Mouse (Mus musculus) liver, embryonic 15.5 days (tissue): ENCODE measurements around the gene Arid3a. TPM values are rescaled to one million over a fixed set of nuclear protein-coding genes. Genes with fewer than 3 reads are reported as not detected.

ENCODE experiments used
- ATAC-seq: fragments of 200-750 bp; cut with Nextera tagmentation; 2 replicates; pipeline ENCODE4 v1.8.0; 2017; ENCODE audit warnings: moderate number of reproducible peaks, mild to moderate bottlenecking, moderate library complexity; ENCODE audit not compliant: insufficient read depth
- H3K27ac ChIP-seq: fragments of 300-500 bp; sonication (generic); replicated peaks from 2 replicates; pipeline ENCODE4 v1.5.1; 2015; ENCODE audit warnings: mild to moderate bottlenecking, inconsistent platforms
- H3K27me3 ChIP-seq: fragments of 300-500 bp; sonication (generic); 2 replicates; pipeline ENCODE4 v1.6.1; 2015; ENCODE audit warnings: mild to moderate bottlenecking, inconsistent platforms
- H3K36me3 ChIP-seq: fragments of 300-500 bp; sonication (generic); replicated peaks from 2 replicates; pipeline ENCODE4 v1.6.1; 2015; ENCODE audit warnings: moderate library complexity, mild to moderate bottlenecking, inconsistent platforms
- H3K4me1 ChIP-seq: fragments of 300-500 bp; sonication (generic); replicated peaks from 2 replicates; pipeline ENCODE4 v1.6.1; 2015; ENCODE audit warnings: inconsistent platforms
- H3K4me2 ChIP-seq: fragments of 300-500 bp; sonication (generic); 2 replicates; pipeline ENCODE4 v1.6.1; 2015; ENCODE audit warnings: moderate library complexity, mild to moderate bottlenecking, inconsistent platforms
- H3K4me3 ChIP-seq: fragments of 300-500 bp; sonication (generic); replicated peaks from 2 replicates; pipeline ENCODE4 v1.5.1; 2015; ENCODE audit warnings: mild to moderate bottlenecking, inconsistent platforms
- H3K9ac ChIP-seq: fragments of 300-500 bp; sonication (generic); 2 replicates; pipeline ENCODE4 v1.6.1; 2015; ENCODE audit warnings: moderate library complexity, mild to moderate bottlenecking, inconsistent platforms
- H3K9me3 ChIP-seq: fragments of 300-500 bp; sonication (generic); replicated peaks from 2 replicates; pipeline ENCODE4 v1.6.1; 2016; ENCODE audit warnings: inconsistent platforms
- WGBS: fragments of 180-500 bp; shearing (Covaris S2); methylation state at CpG from one replicate; pipeline ENCODE4 v1.1.7; 2015; ENCODE audit warnings: mixed read lengths; ENCODE audit not compliant: insufficient replicate concordance; 5-methylcytosine and 5-hydroxymethylcytosine counted together
- polyA plus RNA-seq: library from polyadenylated mRNA; unstranded; fragments of >200 nt; fragmentation: Nextera tagmentation; extraction: Ambion mirVana; gene quantifications from 2 replicates; pipeline ENCODE4 v1.2.1, GENCODE M21; 2015

Arid3a gene
- polyA plus RNA-seq, 1 experiment from 2014 or later: 6.1 TPM

DNA sequence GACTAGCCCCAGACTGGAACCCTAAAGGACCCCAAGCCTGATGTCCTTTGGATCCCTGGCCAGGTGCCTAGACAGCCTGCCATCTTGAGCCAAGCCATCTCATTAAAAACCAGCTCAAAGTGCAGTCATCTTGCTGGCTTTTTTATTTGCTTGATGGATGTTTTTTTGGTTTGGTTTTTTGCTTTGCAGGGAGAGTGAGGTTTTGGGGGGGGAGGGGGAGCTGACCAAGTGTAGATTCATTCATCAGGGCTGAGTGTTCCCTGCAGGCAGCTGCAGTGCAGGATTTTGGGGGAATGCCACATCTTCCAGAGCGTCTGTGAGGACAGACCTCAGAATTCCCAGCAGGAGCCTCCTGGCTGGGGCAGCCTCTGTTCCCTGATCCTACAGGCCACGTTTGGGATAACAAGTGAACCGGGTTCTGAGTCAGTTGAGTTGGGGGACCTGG, 42.3 kb downstream of the Arid3a start:
- 27% methylated on average over 3 of the region's 3 CpGs for WGBS
- Histone ChIP-seq H3K27me3 (peaks cover 53% of the 10 kb centered on the region), H3K4me3 (no peak overlapping the region), H3K9me3 (no peaks in the 10 kb centered on the region), H3K27ac (no peak overlapping the region), H3K9ac (no peak overlapping the region), H3K4me2 (no peak overlapping the region), H3K4me1 (peaks cover 5% of the 10 kb centered on the region; the same call in 1 of the 2 replicates), H3K36me3 (peaks cover 39% of the 10 kb centered on the region)
- no peak for ATAC-seq

GRCm38 (mm10) chr10:79970415-79971182, 43.8 kb downstream of the Arid3a start, which contains the start of gene Grin3b:
Grin3b (plus strand) TSS chr10:79970715.
- no peak within 1 kb of the TSS for H3K9ac ChIP-seq
- H3K27me3 ChIP-seq: peaks cover 53% of the 10 kb centered on the region
- H3K9me3 ChIP-seq: no peaks in the 10 kb centered on the region
- no peak within 1 kb of the TSS for H3K27ac ChIP-seq
- no peak for ATAC-seq
- peak within 1 kb of the TSS; percentile 14 for H3K4me3 ChIP-seq
- H3K36me3 ChIP-seq: peaks cover 33% of the 10 kb centered on the region
- H3K4me1 ChIP-seq: peaks cover 5% of the 10 kb centered on the region; the same call in 1 of the 2 replicates
- 7% methylated on average over 46 of the region's 47 CpGs for WGBS
- peak within 1 kb of the TSS; percentile 44 for H3K4me2 ChIP-seq

GRCm38 (mm10) chr10:79971183-79971497, 44.3 kb downstream of the Arid3a start:
- no peak for ATAC-seq
- Histone ChIP-seq H3K36me3 (peaks cover 33% of the 10 kb centered on the region), H3K4me3 (peak overlapping the region; percentile 14), H3K9ac (no peak overlapping the region), H3K27ac (no peak overlapping the region), H3K4me1 (peaks cover 5% of the 10 kb centered on the region; the same call in 1 of the 2 replicates), H3K27me3 (peaks cover 53% of the 10 kb centered on the region), H3K9me3 (peaks cover 1% of the 10 kb centered on the region), H3K4me2 (peak overlapping the region; percentile 44)
- WGBS: 5% methylated on average over 21 of the region's 21 CpGs

GRCm38 (mm10) chr10:79972831-79973230, 46.0 kb downstream of the Arid3a start:
- WGBS: 53% methylated on average over 14 of the region's 14 CpGs
- no peak overlapping the region for H3K27ac ChIP-seq
- H3K9me3 ChIP-seq: peaks cover 18% of the 10 kb centered on the region
- H3K36me3 ChIP-seq: peaks cover 33% of the 10 kb centered on the region
- H3K4me1 ChIP-seq: peaks cover 5% of the 10 kb centered on the region; the same call in 1 of the 2 replicates
- H3K9ac ChIP-seq: no peak overlapping the region
- peaks cover 53% of the 10 kb centered on the region for H3K27me3 ChIP-seq
- no peak overlapping the region for H3K4me3 ChIP-seq
- no peak overlapping the region for H3K4me2 ChIP-seq
- no peak for ATAC-seq

DNA sequence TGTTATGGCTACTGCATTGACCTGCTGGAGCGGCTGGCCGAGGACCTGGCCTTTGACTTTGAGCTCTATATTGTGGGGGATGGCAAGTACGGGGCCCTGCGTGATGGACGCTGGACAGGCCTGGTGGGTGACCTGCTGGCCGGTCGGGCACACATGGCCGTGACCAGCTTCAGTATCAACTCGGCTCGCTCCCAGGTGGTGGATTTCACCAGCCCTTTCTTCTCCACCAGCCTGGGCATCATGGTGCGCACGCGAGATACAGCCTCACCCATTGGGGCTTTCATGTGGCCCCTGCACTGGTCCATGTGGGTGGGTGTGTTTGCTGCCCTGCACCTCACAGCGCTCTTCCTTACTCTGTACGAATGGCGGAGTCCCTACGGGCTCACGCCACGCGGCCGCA, 47.2 kb downstream of the Arid3a start:
- no peak overlapping the region for H3K27ac ChIP-seq
- peaks cover 18% of the 10 kb centered on the region for H3K9me3 ChIP-seq
- peaks cover 5% of the 10 kb centered on the region; the same call in 1 of the 2 replicates for H3K4me1 ChIP-seq
- no peak for ATAC-seq
- no peak overlapping the region for H3K9ac ChIP-seq
- H3K4me3 ChIP-seq: no peak overlapping the region
- 87% methylated on average over 21 of the region's 21 CpGs for whole genome bisulfite sequencing
- H3K36me3 ChIP-seq: peaks cover 42% of the 10 kb centered on the region
- H3K27me3 ChIP-seq: peaks cover 49% of the 10 kb centered on the region
- H3K4me2 ChIP-seq: no peak overlapping the region

GRCm38 (mm10) chr10:79974668-79975067, 47.8 kb downstream of the Arid3a start:
- H3K4me3 ChIP-seq: no peak overlapping the region
- no peak overlapping the region for H3K9ac ChIP-seq
- H3K4me2 ChIP-seq: no peak overlapping the region
- peaks cover 43% of the 10 kb centered on the region for H3K27me3 ChIP-seq
- ATAC-seq: no peak
- peaks cover 18% of the 10 kb centered on the region for H3K9me3 ChIP-seq
- H3K27ac ChIP-seq: no peak overlapping the region
- H3K36me3 ChIP-seq: peaks cover 47% of the 10 kb centered on the region
- WGBS: 65% methylated on average over 8 of the region's 8 CpGs
- peaks cover 5% of the 10 kb centered on the region; the same call in 1 of the 2 replicates for H3K4me1 ChIP-seq

DNA sequence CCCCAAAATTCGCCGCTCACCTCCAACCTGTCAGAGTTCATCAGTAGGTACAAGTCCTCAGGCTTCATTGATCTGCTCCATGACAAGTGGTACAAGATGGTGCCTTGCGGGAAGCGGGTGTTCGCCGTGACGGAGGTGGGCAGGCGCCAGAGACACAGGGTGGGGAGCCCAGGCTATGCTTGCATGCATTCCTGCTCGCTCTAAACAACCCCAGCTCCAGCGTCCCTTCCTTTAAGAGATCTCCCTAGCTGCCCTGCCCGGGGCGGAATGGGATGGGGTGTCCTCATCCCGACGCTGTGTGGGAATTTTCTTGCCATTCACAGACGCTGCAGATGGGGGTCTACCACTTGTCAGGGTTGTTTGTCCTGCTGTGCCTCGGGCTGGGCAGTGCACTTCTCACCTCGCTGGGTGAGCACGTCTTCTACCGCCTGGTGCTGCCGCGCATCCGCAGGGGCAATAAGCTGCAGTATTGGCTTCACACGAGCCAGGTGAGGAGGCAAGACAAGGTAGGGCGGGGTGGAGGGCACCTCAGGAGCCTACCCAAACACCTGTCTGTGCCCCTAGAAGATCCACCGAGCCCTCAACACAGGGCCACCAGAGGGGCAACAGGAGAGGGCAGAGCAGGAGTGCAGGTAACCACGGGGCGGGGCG, 49.4 kb downstream of the Arid3a start:
- H3K36me3 ChIP-seq: peaks cover 57% of the 10 kb centered on the region
- no peak overlapping the region for H3K4me3 ChIP-seq
- H3K27ac ChIP-seq: no peak overlapping the region
- H3K4me1 ChIP-seq: peaks cover 15% of the 10 kb centered on the region; the same call in 1 of the 2 replicates
- no peak for ATAC-seq
- peaks cover 28% of the 10 kb centered on the region for H3K27me3 ChIP-seq
- H3K4me2 ChIP-seq: no peak overlapping the region
- WGBS: 89% methylated on average over 28 of the region's 28 CpGs
- peaks cover 18% of the 10 kb centered on the region for H3K9me3 ChIP-seq
- H3K9ac ChIP-seq: no peak overlapping the region

GRCm38 (mm10) chr10:79976722-79977107, 49.9 kb downstream of the Arid3a start:
- Histone ChIP-seq H3K9me3 (peaks cover 18% of the 10 kb centered on the region), H3K4me3 (no peak overlapping the region), H3K9ac (no peak overlapping the region), H3K4me2 (no peak overlapping the region), H3K4me1 (peaks cover 19% of the 10 kb centered on the region), H3K27ac (no peak overlapping the region), H3K36me3 (peaks cover 61% of the 10 kb centered on the region), H3K27me3 (peaks cover 23% of the 10 kb centered on the region)
- ATAC-seq: no peak
- WGBS: 91% methylated on average over 36 of the region's 36 CpGs

DNA sequence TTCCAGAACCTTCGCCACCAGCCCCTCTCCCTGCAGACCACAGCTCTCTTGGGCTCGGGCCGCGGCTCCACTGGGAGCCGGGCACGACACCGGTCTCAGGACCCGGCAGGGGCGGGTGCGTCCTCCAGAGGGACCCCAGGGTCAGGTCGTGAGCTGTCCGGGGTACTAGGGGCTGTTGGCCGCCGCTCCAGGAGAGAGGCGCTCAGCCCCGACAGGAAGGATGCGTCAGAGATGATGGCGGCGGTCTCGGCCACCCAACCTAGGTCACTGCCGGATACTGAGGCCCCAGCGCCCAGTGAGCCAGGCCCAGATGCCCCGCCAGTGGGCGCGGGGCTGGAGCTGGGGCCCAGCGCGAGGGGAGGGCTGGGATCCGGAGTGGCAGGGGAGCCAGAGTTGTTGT, 50.5 kb downstream of the Arid3a start:
- H3K4me2 ChIP-seq: no peak overlapping the region
- peaks cover 23% of the 10 kb centered on the region for H3K4me1 ChIP-seq
- no peak for ATAC-seq
- H3K27ac ChIP-seq: no peak overlapping the region
- peaks cover 17% of the 10 kb centered on the region for H3K27me3 ChIP-seq
- 90% methylated on average over 28 of the region's 28 CpGs for WGBS
- no peak overlapping the region for H3K4me3 ChIP-seq
- H3K9ac ChIP-seq: no peak overlapping the region
- peaks cover 61% of the 10 kb centered on the region for H3K36me3 ChIP-seq
- peaks cover 18% of the 10 kb centered on the region for H3K9me3 ChIP-seq

DNA sequence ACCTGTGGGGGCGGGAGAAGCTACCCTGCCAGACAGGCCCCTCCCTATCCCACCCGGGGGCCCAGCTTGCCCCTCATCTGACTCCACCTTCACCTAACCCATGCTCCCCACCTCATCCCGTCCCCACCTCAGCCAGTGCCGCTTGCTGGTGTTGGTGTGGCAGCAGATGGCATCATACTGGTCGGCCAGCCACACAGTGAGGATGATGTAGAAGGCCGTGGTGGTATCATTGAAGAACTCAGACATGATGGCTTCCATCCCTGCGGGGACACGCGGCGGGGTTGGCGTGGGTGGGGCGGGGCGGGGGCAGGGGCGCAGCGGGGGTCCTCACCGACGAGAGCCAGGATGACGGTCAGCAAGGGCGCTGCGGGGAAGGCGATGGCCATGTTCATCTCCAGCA, 51.2 kb downstream of the Arid3a start:
- no peak for ATAC-seq
- peaks cover 18% of the 10 kb centered on the region for H3K9me3 ChIP-seq
- H3K9ac ChIP-seq: no peak overlapping the region
- no peak overlapping the region for H3K27ac ChIP-seq
- 94% methylated on average over 21 of the region's 21 CpGs for WGBS
- no peak overlapping the region for H3K4me2 ChIP-seq
- H3K4me1 ChIP-seq: peaks cover 31% of the 10 kb centered on the region
- H3K27me3 ChIP-seq: peaks cover 9% of the 10 kb centered on the region
- H3K4me3 ChIP-seq: no peak overlapping the region
- peaks cover 61% of the 10 kb centered on the region for H3K36me3 ChIP-seq

GRCm38 (mm10) chr10:79979401-79980155, 52.7 kb downstream of the Arid3a start:
- Histone ChIP-seq H3K4me2 (no peak overlapping the region), H3K36me3 (peaks cover 61% of the 10 kb centered on the region)
- 84% methylated on average over 22 of the region's 22 CpGs for WGBS

More at GRCm38 (mm10) chr10:79979401-79980155, 52.7 kb downstream of the Arid3a start:
- H3K27me3 ChIP-seq: no peaks in the 10 kb centered on the region
- H3K4me3 ChIP-seq: no peak overlapping the region
- H3K27ac ChIP-seq: no peak overlapping the region
- peaks cover 18% of the 10 kb centered on the region for H3K9me3 ChIP-seq
- ATAC-seq: no peak
- H3K4me1 ChIP-seq: peaks cover 42% of the 10 kb centered on the region
- H3K9ac ChIP-seq: no peak overlapping the region
